Mouse (Mus musculus): ENCODE measurements around the gene Btrc.

- TF ChIP-seq CTCF (IDR thresholded peaks at IDR 0.05; ENCODE audit: borderline replicate concordance, control insufficient read depth, extremely low read depth, insufficient read depth, low read length, poor library complexity) = no peak
- TF ChIP-seq POLR2A (IDR thresholded peaks at IDR 0.05; ENCODE audit: control insufficient read depth, extremely low read depth, insufficient read depth, low read length, poor library complexity) = no peak
Observed at GRCm38 (mm10) chr19:45317473-45317882, 46.1 kb upstream of the Btrc start.

Measured in thymus, adult 2 months (tissue).